8 mouse cellular contexts compared by ENCODE assay signal in the genomic region with DNA sequence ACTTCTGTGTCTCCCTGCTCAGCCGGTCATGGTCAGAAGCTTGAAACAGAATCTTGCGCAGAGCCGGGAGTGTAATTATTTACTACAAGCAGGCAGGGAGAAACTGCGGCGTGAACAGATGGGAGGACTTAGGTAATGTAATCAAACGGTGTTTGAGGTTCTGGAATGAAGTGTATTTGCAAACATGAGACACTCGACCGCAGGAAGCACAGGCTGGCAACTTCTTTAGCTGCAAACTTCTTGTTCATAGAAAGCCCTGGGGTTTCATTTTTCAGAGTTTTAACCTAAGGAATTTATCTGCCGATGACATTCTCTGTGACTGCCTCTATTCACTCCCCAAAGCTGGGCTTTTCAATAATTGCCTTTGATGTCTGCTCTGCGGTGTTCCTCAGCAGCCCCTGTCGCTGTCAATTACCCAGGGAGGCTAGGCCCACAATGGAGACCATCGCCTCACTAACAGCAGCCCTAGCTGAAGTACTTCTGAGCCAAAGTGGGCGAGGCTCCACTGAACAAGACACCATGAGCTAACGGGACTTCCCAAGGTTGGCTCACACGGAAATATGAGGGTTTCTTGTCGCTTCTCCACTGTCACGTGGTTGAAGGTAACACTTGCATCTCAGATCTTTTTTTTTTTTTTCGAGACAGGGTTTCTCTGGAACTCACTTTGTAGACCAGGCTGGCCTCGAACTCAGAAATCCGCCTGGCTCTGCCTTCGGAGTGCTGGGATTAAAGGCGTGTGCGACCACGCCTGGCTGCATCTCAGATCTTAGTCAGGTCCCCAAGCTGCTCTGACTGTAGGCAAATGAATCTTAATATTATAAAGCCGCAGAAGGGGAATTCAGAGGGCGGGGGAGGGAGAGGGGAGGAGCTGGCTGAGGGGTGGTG. TPM values are rescaled to one million over a fixed set of nuclear protein-coding genes. Genes with fewer than 3 reads are reported as not detected.
DNase-seq lines count a peak whose midpoint lies in the region; ATAC-seq and TF ChIP-seq lines count a peak whose summit lies in the region.

No protein-coding gene starts in this region.

- no peak for TF ChIP-seq CTCF in liver, adult 2 months (IDR thresholded peaks at IDR 0.05; ENCODE audit: low read depth, low read length)
- no peak for TF ChIP-seq CTCF in liver, postnatal 0 days (IDR thresholded peaks at IDR 0.05; ENCODE audit: low read depth)

- H3K9ac ChIP-seq in liver, adult 2 months (ENCODE audit: low read depth, low read length): peak overlapping the region; percentile 55; the same call in 1 of the 2 replicates
- H3K9ac ChIP-seq in embryonic facial prominence, embryonic 12.5 days: no peak overlapping the region
- H3K9ac ChIP-seq in liver, postnatal 0 days (replicated peaks): peak overlapping the region; percentile 47; the same call in 1 of the 2 replicates
- H3K9ac ChIP-seq in neural tube, embryonic 11.5 days (ENCODE audit: low read length): no peak overlapping the region

- no peak for TF ChIP-seq EP300 in liver, postnatal 0 days (IDR thresholded peaks at IDR 0.05; ENCODE audit: low read depth)

- no peak for TF ChIP-seq POLR2A in liver, adult 2 months (IDR thresholded peaks at IDR 0.05; ENCODE audit: extremely low read depth, insufficient read depth, low read length)

- peak overlapping the region; percentile 38 for H3K4me2 ChIP-seq in embryonic facial prominence, embryonic 12.5 days (replicated peaks)
- H3K4me2 ChIP-seq in liver, postnatal 0 days (ENCODE audit: low read depth, low read length): peak overlapping the region; percentile 63
- peak overlapping the region; percentile 10 for H3K4me2 ChIP-seq in neural tube, embryonic 11.5 days (ENCODE audit: low read depth)

- DNase-seq in liver, adult 2 months (ENCODE audit: extremely low read depth, low read depth, low spot score): peak; percentile 74
- DNase-seq in liver: no peak
- no peak for DNase-seq in liver, postnatal 0 days
- peak; percentile 59 for DNase-seq in neural tube, embryonic 11.5 days (ENCODE audit: low spot score)
- DNase-seq in layer of hippocampus, adult 9-10 months (ENCODE audit: low spot score): no peak
- DNase-seq in right cerebral cortex, postnatal 14 days: no peak

- H3K79me2 ChIP-seq in liver, adult 2 months (ENCODE audit: control insufficient read depth, insufficient read depth, low read length): no peaks in the 10 kb centered on the region

- ATAC-seq in embryonic facial prominence, embryonic 12.5 days (ENCODE audit: insufficient number of reproducible peaks, insufficient read depth, low FRiP score, low TSS enrichment): peak; percentile 72; the same call in 1 of the 2 replicates
- peak; percentile 92 for ATAC-seq in inflammation-experienced regulatory T-cells, adult 6 months
- peak; percentile 15; the same call in 1 of the 2 replicates for ATAC-seq in liver, postnatal 0 days
- no peak; the same call in 1 of the 2 replicates for ATAC-seq in neural tube, embryonic 11.5 days (ENCODE audit: insufficient read depth, low FRiP score, low TSS enrichment)

- no peaks in the 10 kb centered on the region for H3K27me3 ChIP-seq in liver, adult 2 months (ENCODE audit: control insufficient read depth, insufficient read depth, low read length)
- no peaks in the 10 kb centered on the region for H3K27me3 ChIP-seq in embryonic facial prominence, embryonic 12.5 days
- no peaks in the 10 kb centered on the region for H3K27me3 ChIP-seq in liver, postnatal 0 days (ENCODE audit: insufficient read depth, low read length)
- no peaks in the 10 kb centered on the region for H3K27me3 ChIP-seq in neural tube, embryonic 11.5 days (ENCODE audit: control insufficient read depth, insufficient read depth, low read length)

- H3K27ac ChIP-seq in liver, adult 2 months (replicated peaks; ENCODE audit: insufficient read depth, low read depth, low read length): no peak overlapping the region
- H3K27ac ChIP-seq in embryonic facial prominence, embryonic 12.5 days: peak overlapping the region; percentile 85
- H3K27ac ChIP-seq in liver, postnatal 0 days (ENCODE audit: low read depth): no peak overlapping the region
- H3K27ac ChIP-seq in neural tube, embryonic 11.5 days (ENCODE audit: low read depth, low read length): no peak overlapping the region

- WGBS in liver, adult 2 months: 34% methylated on average over 26 of the region's 26 CpGs
- 27% methylated on average over 26 of the region's 26 CpGs for WGBS in embryonic facial prominence, embryonic 12.5 days
- 32% methylated on average over 26 of the region's 26 CpGs for WGBS in liver, postnatal 0 days (ENCODE audit: insufficient replicate concordance)
- WGBS in neural tube, embryonic 11.5 days: 32% methylated on average over 26 of the region's 26 CpGs

- no peaks in the 10 kb centered on the region for H3K36me3 ChIP-seq in liver, adult 2 months (ENCODE audit: control insufficient read depth, insufficient read depth, low read length)
- H3K36me3 ChIP-seq in embryonic facial prominence, embryonic 12.5 days: no peaks in the 10 kb centered on the region
- H3K36me3 ChIP-seq in liver, postnatal 0 days (replicated peaks; ENCODE audit: insufficient read depth, low read length): no peaks in the 10 kb centered on the region
- H3K36me3 ChIP-seq in neural tube, embryonic 11.5 days (ENCODE audit: control insufficient read depth, insufficient read depth, low read length): no peaks in the 10 kb centered on the region

- H3K4me3 ChIP-seq in liver, adult 2 months (ENCODE audit: insufficient read depth, low read depth, low read length): peak overlapping the region; percentile 59
- no peak overlapping the region for H3K4me3 ChIP-seq in embryonic facial prominence, embryonic 12.5 days
- peak overlapping the region; percentile 46 for H3K4me3 ChIP-seq in liver, postnatal 0 days (ENCODE audit: low read depth, low read length)
- H3K4me3 ChIP-seq in neural tube, embryonic 11.5 days (ENCODE audit: low read depth, low read length): no peak overlapping the region; the same call in 1 of the 2 replicates

- no peaks in the 10 kb centered on the region for H3K9me3 ChIP-seq in embryonic facial prominence, embryonic 12.5 days
- H3K9me3 ChIP-seq in liver, postnatal 0 days (ENCODE audit: low read length): no peaks in the 10 kb centered on the region
- H3K9me3 ChIP-seq in neural tube, embryonic 11.5 days (ENCODE audit: control insufficient read depth, low read length): no peaks in the 10 kb centered on the region

- 0 out of 2 replicates have a peak, but pooled peaks cover 3% of the 10 kb centered on the region for H3K4me1 ChIP-seq in liver, adult 2 months (ENCODE audit: control insufficient read depth, insufficient read depth, low read length)
- 0 out of 2 replicates have a peak, but pooled peaks cover 4% of the 10 kb centered on the region for H3K4me1 ChIP-seq in embryonic facial prominence, embryonic 12.5 days
- H3K4me1 ChIP-seq in liver, postnatal 0 days (ENCODE audit: insufficient read depth): peaks cover 2% of the 10 kb centered on the region; the same call in 1 of the 2 replicates
- H3K4me1 ChIP-seq in neural tube, embryonic 11.5 days (ENCODE audit: control insufficient read depth, insufficient read depth, low read length): no peaks in the 10 kb centered on the region

RNA-seq across cellular contexts. Expression of a gene that starts 19.3 kb away (rescaled TPM):
- 9.8 and 9.9 TPM in 2 replicates for total RNA-seq in liver, adult 2 months (2014; rRNA removed)
- polyA plus RNA-seq in liver, adult 2 months (2012; rRNA removed): 3.3 and 3.7 TPM in 2 replicates
- 56.5 and 59.7 TPM in 2 replicates for polyA plus RNA-seq in embryonic facial prominence, embryonic 12.5 days (2016; fragmentation: Nextera tagmentation; extraction: Ambion mirVana)
- 10 to 100 TPM; 11.8 to 18.0 (median 17.7) TPM for polyA plus RNA-seq in inflammation-experienced regulatory T-cells, adult 6 months (2017; shearing (Covaris generic))
- polyA plus RNA-seq in liver, postnatal 0 days (2015; fragmentation: Nextera tagmentation; extraction: Ambion mirVana): 6.4 and 6.9 TPM in 2 replicates
- polyA plus RNA-seq in neural tube, embryonic 11.5 days (2014; fragmentation: Nextera tagmentation; extraction: Ambion mirVana): 25.0 and 28.6 TPM in 2 replicates

RNA-seq across cellular contexts. Expression of a gene that starts 34.8 kb away (rescaled TPM):
- total RNA-seq in liver, adult 2 months (2014; rRNA removed): not detected in 2 replicates
- 0.16 TPM in 1 of 2 replicates, not detected in the other for polyA plus RNA-seq in liver, adult 2 months (2012; rRNA removed)
- 1.2 and 2.3 TPM in 2 replicates for polyA plus RNA-seq in embryonic facial prominence, embryonic 12.5 days (2016; fragmentation: Nextera tagmentation; extraction: Ambion mirVana)
- under 1 TPM in 1 of 3 experiments, not detected in 2; 0.63 TPM for polyA plus RNA-seq in inflammation-experienced regulatory T-cells, adult 6 months (2017; shearing (Covaris generic))
- not detected in 2 replicates for polyA plus RNA-seq in liver, postnatal 0 days (2015; fragmentation: Nextera tagmentation; extraction: Ambion mirVana)
- 2.1 and 2.6 TPM in 2 replicates for polyA plus RNA-seq in neural tube, embryonic 11.5 days (2014; fragmentation: Nextera tagmentation; extraction: Ambion mirVana)

Comparison
In these comparisons a context has a peak if more than half of its experiments do, and no peak if none do; other contexts are left out.
1. DNase-seq: peak in liver, adult 2 months (single experiment) and neural tube, embryonic 11.5 days (single experiment); none in liver (single experiment), liver, postnatal 0 days (single experiment), layer of hippocampus, adult 9-10 months (single experiment) and right cerebral cortex, postnatal 14 days (single experiment).
2. H3K4me3 ChIP-seq: peak in liver, adult 2 months (single experiment) and liver, postnatal 0 days (single experiment); none in embryonic facial prominence, embryonic 12.5 days (single experiment) and neural tube, embryonic 11.5 days (single experiment).
3. H3K9ac ChIP-seq: peak in liver, adult 2 months (single experiment) and liver, postnatal 0 days (single experiment); none in embryonic facial prominence, embryonic 12.5 days (single experiment) and neural tube, embryonic 11.5 days (single experiment).
4. H3K4me2 ChIP-seq: peak in every context shown above with its lines; median percentile 63 in liver, postnatal 0 days; 38 in embryonic facial prominence, embryonic 12.5 days; 10 in neural tube, embryonic 11.5 days.